Mouse (Mus musculus): ENCODE measurements around the gene Bcan.

- TF ChIP-seq POLR2A (IDR thresholded peaks at IDR 0.05; ENCODE audit: insufficient read depth, low read length) = no peak
- TF ChIP-seq EP300 (IDR thresholded peaks at IDR 0.05; ENCODE audit: insufficient read depth, low read depth, low read length) = no peak
These were observed 49.5 kb upstream of the Bcan start for GRCm38 (mm10) chr3:88049532-88049931.
